Mouse (Mus musculus) yolk sac, embryonic 10.5 days (tissue): ENCODE data around the gene Ppfibp1.

ENCODE experiments used
- DNase-seq: peaks from one replicate; pipeline ENCODE4 v3.0.0-alpha.2; 2017; ENCODE audit warnings: low spot score

Ppfibp1 gene

DNA sequence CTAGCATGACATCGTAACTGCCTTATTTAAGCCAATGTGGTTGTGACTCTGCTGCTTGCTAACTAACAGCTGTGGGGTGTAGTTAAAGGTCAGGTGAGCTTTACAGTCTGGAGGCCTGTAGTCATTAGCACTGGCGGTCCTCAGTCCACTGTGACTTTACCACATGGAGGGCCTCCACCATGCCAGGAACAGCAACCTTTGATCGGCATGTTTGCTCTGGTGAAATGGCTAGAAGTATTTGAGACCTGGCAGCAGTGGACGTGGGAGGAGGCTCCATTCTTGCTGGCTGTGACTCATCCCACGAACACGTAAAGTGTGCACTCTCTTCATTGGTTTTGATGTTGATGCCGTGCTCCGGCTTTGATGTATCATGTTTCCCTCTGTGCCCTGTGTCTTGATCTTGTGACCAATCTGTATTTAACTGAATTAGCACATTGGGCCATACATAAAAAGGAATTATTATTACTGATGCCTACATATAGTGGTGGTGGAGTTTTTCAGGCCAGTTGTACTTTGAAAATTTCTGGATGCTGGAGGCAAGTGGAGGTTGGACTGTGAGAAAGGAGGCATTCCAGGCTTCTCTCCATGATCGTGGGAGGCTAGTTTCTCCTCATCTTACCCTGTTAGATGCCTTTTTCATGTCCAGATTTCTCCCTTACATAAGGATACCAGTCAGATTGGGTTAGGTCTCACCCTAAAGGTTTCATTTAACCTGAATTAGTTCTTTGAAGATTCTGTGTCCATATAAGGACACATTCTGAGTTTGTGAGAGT lies 71.8 kb downstream of the Ppfibp1 start:
- DNase-seq: no peak

- DNase-seq: no peak
Observed at GRCm38 (mm10) chr6:146960956-146961355, 72.7 kb downstream of the Ppfibp1 start.

GRCm38 (mm10) chr6:146961832-146962481 lies 73.7 kb downstream of the Ppfibp1 start:
- DNase-seq: peak; percentile 45

- DNase-seq: no peak
Observed at GRCm38 (mm10) chr6:146963396-146964150, 75.3 kb downstream of the Ppfibp1 start.

DNA sequence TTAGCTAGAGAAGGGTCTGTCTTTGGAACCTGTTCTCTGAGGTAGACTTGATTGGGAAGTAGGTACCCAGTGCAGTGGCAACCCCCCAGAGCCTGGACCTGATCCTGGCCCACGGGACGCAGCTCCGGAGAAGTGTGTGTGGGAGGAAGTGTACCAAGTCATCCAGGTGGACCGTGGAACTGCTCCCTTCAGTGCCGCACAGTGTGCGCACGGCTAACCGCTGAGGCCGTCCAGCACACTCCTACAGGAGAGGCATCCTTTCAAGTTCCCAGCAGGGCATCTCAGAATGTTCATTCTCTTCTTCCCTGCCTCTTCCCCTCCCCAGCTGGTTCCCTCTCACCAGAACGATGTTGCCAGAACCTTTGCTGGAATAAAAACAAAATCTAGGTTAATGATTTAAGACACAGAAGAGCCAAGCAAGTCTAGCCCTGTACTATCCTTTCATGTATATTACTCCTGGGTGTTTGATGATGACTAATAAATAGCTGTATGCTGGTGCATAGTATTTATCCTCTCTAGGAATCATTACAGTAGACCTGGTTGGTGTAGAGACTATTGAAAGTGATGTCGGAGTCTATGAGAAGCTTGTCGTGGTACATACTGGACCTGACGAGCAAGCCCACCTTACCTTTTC lies 77.0 kb downstream of the Ppfibp1 start:
- DNase-seq: no peak

DNA sequence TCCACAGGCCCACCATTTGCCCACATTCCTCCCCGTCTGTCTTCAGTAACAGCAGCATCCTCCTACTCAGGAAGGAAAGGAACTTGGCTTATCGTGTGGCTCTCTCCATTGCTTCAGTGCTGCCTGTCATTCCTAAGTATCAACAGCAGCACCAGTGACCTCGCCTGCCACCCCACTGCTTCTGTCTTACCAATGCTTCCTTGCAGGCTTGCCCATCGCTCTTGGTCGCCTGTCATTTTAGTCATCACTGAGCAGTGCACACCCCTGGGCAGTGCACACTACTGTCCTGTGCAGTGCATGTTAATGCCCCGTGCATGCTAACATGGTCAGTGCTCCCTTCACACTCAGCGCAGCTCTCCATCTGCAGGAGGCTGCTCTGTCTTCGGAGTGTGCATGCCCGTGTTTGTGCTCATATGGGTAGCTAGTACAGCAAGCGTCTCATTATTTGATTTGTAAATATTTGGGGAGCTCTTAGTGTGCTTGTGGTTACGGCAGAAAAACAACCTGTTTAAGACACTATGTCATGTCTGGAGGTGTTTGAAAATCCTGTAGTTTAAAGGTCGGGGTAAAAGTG lies 78.2 kb downstream of the Ppfibp1 start:
- DNase-seq: no peak

GRCm38 (mm10) chr6:146967836-146968235 lies 79.5 kb downstream of the Ppfibp1 start:
- no peak for DNase-seq

DNA sequence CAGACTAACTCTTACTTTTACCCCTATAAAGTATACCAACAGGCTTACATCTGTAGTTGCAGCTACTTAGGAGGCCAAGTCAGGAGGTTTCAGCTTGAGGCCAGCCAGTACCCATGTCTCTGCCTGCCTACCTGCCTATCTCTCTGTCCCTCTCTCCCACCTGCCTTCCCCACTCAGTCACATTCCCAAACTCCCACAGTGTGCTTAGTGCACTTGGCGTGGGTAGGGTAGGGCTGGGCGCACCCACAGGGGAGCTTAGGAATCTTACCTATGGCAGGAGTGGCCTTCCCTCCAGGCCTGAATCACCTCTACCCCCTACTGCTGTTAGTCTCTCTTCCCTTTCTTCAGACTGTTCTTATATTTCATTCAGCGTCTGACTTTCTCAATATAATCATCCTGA lies 82.5 kb downstream of the Ppfibp1 start:
- no peak for DNase-seq

- no peak for DNase-seq
Observed at GRCm38 (mm10) chr6:146971366-146971765, 83.1 kb downstream of the Ppfibp1 start.

DNA sequence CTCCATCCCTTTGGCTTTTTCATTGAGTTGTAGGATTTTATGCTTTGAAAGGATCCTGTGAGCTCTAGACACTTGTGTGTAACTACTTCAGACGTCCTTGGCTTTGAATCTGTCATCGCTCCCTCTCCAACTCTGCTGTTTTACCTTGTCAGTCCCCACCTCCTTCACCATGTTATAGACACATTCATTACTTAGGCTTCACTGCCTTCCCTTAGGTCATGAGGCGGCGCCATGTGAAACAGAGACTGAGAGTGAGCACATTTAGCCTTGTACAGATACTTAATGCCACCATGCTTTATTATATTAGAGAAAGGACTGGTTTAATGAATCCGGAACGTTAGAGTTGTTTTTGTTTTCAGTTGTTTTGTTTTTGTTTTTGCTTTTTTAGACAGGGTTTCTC lies 83.7 kb downstream of the Ppfibp1 start:
- DNase-seq: no peak

- no peak for DNase-seq
Observed at GRCm38 (mm10) chr6:146972740-146973139, 84.5 kb downstream of the Ppfibp1 start.

- DNase-seq: no peak
Observed at GRCm38 (mm10) chr6:146973406-146973805, 85.1 kb downstream of the Ppfibp1 start.

DNA sequence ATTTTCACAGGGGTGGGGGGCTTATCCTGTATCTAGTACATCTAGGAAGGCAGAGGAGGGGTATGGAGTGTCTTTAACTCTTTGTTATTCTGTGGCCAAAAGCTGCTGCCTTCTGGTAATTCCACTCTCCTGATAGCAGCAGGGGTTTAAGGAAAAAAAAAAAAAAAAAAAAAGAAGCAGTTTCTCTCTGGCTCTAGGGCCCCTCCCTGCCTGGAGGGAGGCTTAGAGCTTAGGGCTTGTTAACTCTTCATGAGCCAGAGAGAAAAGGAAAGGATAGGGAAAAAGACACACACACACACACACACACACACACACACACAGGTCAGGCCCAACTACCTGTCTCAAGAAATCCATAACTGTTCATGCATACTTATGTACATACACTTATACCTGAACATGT lies 85.5 kb downstream of the Ppfibp1 start:
- no peak for DNase-seq

DNA sequence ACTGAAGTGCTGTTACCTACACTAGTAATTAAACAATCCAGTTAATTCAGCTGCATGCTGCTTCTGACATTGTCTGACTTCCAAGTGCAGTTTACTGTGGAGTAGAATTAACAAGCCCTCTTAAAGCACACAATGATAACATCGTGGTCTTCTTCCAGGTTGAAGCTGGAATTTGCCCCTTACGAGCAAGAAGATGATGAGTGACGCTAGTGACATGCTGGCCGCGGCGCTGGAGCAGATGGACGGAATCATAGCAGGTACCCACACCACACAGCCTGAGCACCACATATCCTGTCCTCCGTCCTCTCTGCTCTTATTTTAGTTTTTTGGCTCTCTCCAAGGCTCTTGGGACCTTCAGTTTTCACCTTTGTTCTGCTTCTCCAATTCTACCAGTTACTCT lies 88.2 kb downstream of the Ppfibp1 start:
- no peak for DNase-seq

GRCm38 (mm10) chr6:146978691-146979114 lies 90.4 kb downstream of the Ppfibp1 start:
- no peak for DNase-seq

DNA sequence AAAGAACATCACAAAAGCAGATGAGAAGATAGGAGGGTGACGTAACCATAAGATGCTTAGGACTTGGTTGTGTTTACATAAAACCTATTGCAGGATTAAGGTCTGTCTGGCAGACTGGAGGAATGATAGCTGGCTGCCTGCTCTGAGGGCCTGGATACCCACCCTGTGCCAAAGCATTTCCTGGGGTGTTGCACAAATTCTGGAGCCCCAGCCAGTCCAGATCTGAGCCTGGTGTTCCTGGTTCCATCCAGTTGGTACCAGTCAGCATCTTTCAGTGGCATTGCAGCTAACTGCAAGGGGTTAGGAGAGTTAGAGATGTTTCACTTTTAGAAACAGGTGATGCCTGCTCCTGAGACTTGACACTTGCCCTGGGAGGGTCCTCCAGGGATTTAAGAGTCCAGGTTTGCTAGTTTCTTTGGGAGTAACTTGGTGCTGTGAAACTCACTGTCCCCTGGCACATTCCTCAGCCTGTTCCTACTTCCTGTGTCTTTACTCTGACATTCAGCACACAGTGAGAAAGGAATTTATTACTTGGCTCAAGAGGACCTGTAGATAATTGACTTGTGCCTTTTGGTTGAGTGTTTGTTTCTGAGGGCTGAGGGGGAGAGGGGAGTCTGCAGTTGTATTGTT lies 90.9 kb downstream of the Ppfibp1 start:
- DNase-seq: peak; percentile 72

- DNase-seq: peak; percentile 56
Observed at GRCm38 (mm10) chr6:146979953-146980352, 91.7 kb downstream of the Ppfibp1 start.

DNA sequence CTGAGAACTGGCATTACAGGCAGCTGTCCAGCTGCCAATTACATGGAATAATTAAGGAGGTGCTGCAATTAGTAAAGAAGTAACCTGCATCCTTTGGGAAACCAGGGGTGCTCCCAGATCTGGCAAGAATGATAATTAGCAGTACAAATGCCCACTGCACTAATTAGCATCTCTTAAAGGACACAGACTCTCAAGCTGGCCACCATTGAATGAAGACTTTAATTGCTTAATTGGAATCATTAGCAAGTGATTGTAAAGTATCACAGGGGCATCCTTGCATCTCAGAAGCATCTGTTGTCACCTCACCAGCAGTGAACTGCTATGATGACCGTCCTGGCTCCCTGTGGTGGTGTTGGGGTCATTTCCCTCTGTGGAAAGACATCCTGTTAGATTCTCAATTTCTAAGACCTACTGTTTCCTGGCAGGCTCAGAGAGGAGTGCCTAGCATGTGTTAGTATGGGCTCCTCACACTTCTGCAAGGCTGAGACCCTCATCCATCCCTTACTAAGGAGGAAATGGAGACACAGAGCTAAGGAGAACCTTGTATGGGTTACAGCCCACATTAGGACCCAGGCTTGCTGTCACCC lies 93.1 kb downstream of the Ppfibp1 start:
- DNase-seq: no peak

DNA sequence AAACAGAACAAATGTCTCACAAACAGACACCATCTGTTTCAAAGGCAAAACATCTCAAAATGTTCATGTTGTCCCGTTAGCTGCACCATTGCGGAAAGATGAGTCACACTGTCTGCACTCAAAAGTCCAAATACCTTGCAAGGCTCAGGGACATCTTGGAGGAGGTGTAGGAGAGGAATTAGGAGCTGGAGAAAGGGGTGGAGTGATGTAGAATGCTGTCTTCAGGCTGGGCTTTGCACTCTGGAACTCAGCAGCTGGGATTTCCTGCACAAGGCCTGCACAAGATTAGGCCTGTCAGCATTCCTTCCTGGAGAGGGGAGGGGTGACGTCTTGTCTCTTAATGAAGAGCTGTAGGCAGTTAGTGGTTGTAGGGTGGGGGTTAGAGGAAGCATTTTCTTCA lies 96.3 kb downstream of the Ppfibp1 start:
- DNase-seq: peak; percentile 78

DNA sequence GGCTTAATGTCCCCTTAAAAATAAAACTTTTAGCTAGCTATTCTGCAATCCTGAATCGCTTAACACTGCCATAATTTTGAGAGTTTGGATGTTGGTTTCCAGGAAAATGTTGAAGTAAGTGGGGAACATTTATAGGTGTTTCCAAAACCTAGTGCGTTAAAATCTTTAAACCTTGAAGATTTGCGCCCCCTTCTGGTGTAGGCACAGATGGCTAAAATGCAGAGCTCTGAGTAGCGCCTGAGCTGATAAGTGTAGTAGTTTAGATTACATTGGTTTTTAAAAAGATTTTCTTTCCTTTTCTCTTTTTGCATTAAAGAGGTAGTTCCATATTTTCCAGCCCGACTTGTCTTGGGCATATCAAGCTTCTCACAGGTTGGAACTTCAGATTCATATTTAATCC lies 105.9 kb downstream of the Ppfibp1 start:
- no peak for DNase-seq

DNA sequence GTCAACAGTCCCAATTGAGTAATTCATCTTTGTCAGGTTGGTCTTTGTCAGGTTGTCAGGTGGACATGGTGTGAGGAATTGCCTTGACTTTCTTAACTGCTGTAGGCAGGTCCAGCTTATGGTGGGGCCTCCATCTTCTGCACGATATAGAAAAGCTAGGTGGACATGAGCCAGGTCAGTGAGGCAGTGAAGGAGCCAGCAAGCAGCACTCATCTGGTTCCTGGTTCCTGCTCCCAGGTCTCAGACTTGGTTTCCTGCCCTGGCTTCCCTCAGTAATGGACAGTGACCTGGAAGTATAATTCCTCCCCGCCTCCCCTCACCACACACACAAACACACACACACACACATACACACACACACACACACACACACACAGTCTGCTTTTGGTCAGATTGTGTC lies 107.1 kb downstream of the Ppfibp1 start:
- DNase-seq: no peak
